Mouse (Mus musculus) brain, embryonic 14.5 days (tissue): ENCODE measurements around the gene Slc19a1.

Source experiments
- CTCF ChIP-seq: fragments of 200-500 bp; IDR thresholded peaks from 2 replicates; pipeline ENCODE4 v1.5.1; 2012; ENCODE audit warnings: inconsistent platforms, mild to moderate bottlenecking, moderate library complexity, borderline replicate concordance; ENCODE audit not compliant: insufficient read depth, insufficient read length; ENCODE audit errors: extremely low read depth
- POLR2A ChIP-seq: fragments of 200-500 bp; IDR thresholded peaks from 2 replicates; pipeline ENCODE4 v1.6.1; 2012; ENCODE audit warnings: mild to moderate bottlenecking, inconsistent platforms, borderline replicate concordance; ENCODE audit not compliant: poor library complexity, insufficient read depth, insufficient read length, severe bottlenecking; ENCODE audit errors: extremely low read depth

GRCm38 (mm10) chr10:77008698-77009097 lies 23.3 kb upstream of the Slc19a1 start:
- TF ChIP-seq CTCF (no peak), POLR2A (no peak)
